Mouse (Mus musculus) stomach, postnatal 0 days (tissue): ENCODE results near the gene Camk2n2. TPM values are rescaled to one million over a fixed set of nuclear protein-coding genes. Genes with fewer than 3 reads are reported as not detected.

ENCODE experiments used
- ATAC-seq: fragments of 200-750 bp; cut with Nextera tagmentation; 2 replicates; pipeline ENCODE4 v1.8.0; 2017; ENCODE audit not compliant: low FRiP score, low TSS enrichment
- DNase-seq: peaks from one replicate; pipeline ENCODE4 v3.0.0-alpha.2; 2016; ENCODE audit warnings: low spot score
- H3K27ac ChIP-seq: fragments of 300-500 bp; sonication (generic); replicated peaks from 2 replicates; pipeline ENCODE4 v1.5.1; 2014; ENCODE audit warnings: mild to moderate bottlenecking, control low read depth
- H3K27me3 ChIP-seq: fragments of 300-500 bp; sonication (generic); 2 replicates; pipeline ENCODE4 v1.6.1; 2014; ENCODE audit warnings: low read length; ENCODE audit not compliant: control insufficient read depth, insufficient read depth
- H3K36me3 ChIP-seq: fragments of 300-500 bp; sonication (generic); 2 replicates; pipeline ENCODE4 v1.6.1; 2014; ENCODE audit warnings: low read length, mixed read lengths; ENCODE audit not compliant: control insufficient read depth, insufficient read depth
- H3K4me1 ChIP-seq: fragments of 300-500 bp; sonication (generic); replicated peaks from 2 replicates; pipeline ENCODE4 v1.6.1; 2014; ENCODE audit warnings: antibody characterized with exemption; ENCODE audit not compliant: control insufficient read depth, insufficient read depth
- H3K4me2 ChIP-seq: fragments of 300-500 bp; sonication (generic); replicated peaks from 2 replicates; pipeline ENCODE4 v1.6.1; 2014; ENCODE audit warnings: low read depth, mild to moderate bottlenecking, control low read depth, moderate library complexity
- H3K4me3 ChIP-seq: fragments of 300-500 bp; sonication (generic); 2 replicates; pipeline ENCODE4 v1.5.1; 2014; ENCODE audit warnings: low read depth, low read length, control low read depth
- H3K9ac ChIP-seq: fragments of 300-500 bp; sonication (generic); 2 replicates; pipeline ENCODE4 v1.6.1; 2014; ENCODE audit warnings: mild to moderate bottlenecking, low read length, control low read depth, mixed read lengths
- H3K9me3 ChIP-seq: fragments of 300-500 bp; sonication (generic); 2 replicates; pipeline ENCODE4 v1.6.1; 2016; ENCODE audit warnings: low read length; ENCODE audit not compliant: control insufficient read depth
- CTCF ChIP-seq: IDR thresholded peaks from 2 replicates; pipeline ENCODE4 v1.5.1; 2016; ENCODE audit warnings: antibody characterized with exemption, low read depth, mild to moderate bottlenecking, moderate library complexity
- EP300 ChIP-seq: optimal IDR thresholded peaks from 2 replicates; pipeline ENCODE3; 2016; ENCODE audit warnings: antibody characterized with exemption
- WGBS: fragments of 180-500 bp; shearing (Covaris S2); extraction: QIAGEN DNeasy Blood & Tissue Kit; methylation state at CpG from one replicate; pipeline ENCODE4 v1.1.7; 2014; 5-methylcytosine and 5-hydroxymethylcytosine counted together
- microRNA counts: library from miRNA; unstranded; fragments of <30 nt; microRNA quantifications from one replicate; lab custom pipeline; 2015
- microRNA-seq: library from miRNA; unstranded; fragments of <30 nt; microRNA quantifications from one replicate; pipeline ENCODE4, GENCODE M21; 2016
- polyA plus RNA-seq: library from polyadenylated mRNA; unstranded; fragments of >200 nt; fragmentation: Nextera tagmentation; extraction: Ambion mirVana; gene quantifications from 2 replicates; pipeline ENCODE4 v1.2.1, GENCODE M21; 2015

The Camk2n2 gene
- polyA plus RNA-seq, 1 experiment from 2014 or later = 1.2 TPM

DNA sequence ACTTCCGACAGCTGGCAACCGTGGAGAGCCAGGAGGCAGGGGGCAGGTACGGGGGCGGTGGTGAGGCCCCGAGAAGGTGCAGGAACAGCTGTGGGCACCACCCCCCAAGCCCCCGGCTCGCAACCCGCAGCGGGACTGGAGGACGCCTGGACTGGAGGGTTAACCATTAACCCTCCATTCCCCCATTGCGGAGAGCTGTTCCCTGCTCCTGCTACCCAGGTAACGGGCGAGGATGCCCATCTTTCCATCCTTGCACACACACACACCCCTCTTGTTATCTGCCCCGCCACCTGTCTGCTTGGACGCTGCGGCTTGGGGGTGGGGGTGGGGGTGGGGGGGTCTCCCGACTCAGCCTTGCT, 30.4 kb downstream of the Camk2n2 start:
- Histone ChIP-seq H3K27ac (no peak overlapping the region), H3K4me2 (peak overlapping the region; percentile 79), H3K9ac (no peak overlapping the region), H3K4me3 (peak overlapping the region; percentile 48), H3K36me3 (no peaks in the 10 kb centered on the region), H3K4me1 (no peaks in the 10 kb centered on the region; the same call in 1 of the 2 replicates), H3K27me3 (peaks cover 5% of the 10 kb centered on the region; the same call in 1 of the 2 replicates), H3K9me3 (no peaks in the 10 kb centered on the region)
- DNase-seq = no peak
- peak; percentile 27 for ATAC-seq
- no peak for TF ChIP-seq EP300
- TF ChIP-seq CTCF = no peak
- 1% methylated on average over 17 of the region's 17 CpGs for WGBS

DNA sequence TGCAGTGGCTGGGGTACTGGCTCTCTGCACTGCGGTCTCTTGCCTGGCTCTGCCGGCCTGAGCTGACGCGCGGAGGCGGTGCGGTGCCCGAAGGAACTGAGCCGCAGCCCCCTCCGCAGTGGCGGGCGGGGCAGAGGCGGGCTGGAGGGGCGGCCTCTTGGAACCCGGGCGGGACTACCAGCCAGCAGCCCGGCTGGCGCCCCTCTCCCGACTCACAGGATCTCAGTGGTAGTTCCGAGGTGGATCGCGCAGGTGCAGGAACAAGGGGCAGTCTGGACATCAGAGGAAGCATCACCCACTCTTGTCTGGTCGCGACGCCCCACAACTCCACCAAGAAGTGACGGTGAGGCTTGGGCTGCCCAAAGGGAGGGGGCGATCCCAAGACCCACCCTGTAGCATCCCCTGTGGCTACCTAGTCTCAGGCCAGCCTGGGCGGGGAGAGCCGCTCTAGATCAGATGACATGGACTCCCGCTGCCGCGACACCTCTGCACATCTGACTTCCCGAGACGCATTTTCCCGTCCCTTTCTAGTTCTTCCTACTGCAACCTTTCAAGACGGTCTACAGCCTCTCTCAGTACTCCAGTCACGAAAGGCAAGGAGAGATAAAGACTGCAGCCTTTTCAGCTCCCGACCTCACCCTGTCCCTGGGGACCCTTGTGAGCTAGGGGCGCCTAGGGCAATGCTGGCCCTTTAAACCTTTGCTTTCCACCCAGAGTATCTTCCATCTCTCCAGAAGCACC, 31.0 kb downstream of the Camk2n2 start:
- ATAC-seq (peak; percentile 72), DNase-seq (peak; percentile 48)
- Histone ChIP-seq H3K4me3 (peak overlapping the region; percentile 48), H3K36me3 (no peaks in the 10 kb centered on the region), H3K27me3 (peaks cover 5% of the 10 kb centered on the region; the same call in 1 of the 2 replicates), H3K9ac (peak overlapping the region; percentile 45), H3K4me2 (peak overlapping the region; percentile 79), H3K4me1 (no peaks in the 10 kb centered on the region; the same call in 1 of the 2 replicates), H3K27ac (no peak overlapping the region), H3K9me3 (no peaks in the 10 kb centered on the region)
- 1% methylated on average over 31 of the region's 39 CpGs for WGBS
- TF ChIP-seq CTCF = no peak; the same call in 1 of the 2 replicates
- TF ChIP-seq EP300 = no peak

DNA sequence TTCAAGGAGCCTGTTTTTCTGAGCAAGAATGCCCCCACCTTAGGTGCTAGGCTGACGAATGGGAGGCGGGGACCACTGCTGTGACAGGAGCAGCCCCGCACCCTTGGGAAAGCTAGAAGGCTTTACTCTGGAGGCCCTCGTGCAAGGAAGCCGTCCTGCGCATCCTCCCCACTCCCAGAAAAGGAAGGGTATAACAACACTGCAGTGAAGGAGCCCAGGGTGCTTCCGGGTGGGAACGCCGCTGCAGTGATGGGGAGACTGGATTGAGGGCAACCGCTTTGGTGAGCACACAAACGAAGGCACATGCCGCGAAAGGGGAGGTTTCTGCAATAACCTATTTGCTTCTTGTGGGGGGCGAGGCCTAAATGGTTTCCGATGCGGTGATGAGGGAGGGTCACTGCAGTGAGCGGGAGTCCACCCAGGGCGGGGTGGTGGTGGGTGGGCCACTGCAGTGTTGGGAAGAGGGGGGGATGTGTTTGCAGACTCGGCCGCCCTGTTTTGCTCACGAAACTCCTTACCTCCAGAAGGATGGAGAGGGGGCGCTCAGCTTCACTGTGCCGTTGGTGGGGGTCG, 31.6 kb downstream of the Camk2n2 start, which contains the start of gene Vwa5b2:
Gene Vwa5b2 (plus strand): TSS at position 106 of the 573 bp plus-strand sequence.
- H3K36me3 ChIP-seq = no peaks in the 10 kb centered on the region
- no peaks in the 10 kb centered on the region for H3K9me3 ChIP-seq
- DNase-seq (no peak), ATAC-seq (no peak; the same call in 1 of the 2 replicates)
- WGBS = under 1% methylated on average over 24 of the region's 24 CpGs
- peak within 1 kb of the TSS; percentile 45 for H3K9ac ChIP-seq
- H3K4me3 ChIP-seq = peak within 1 kb of the TSS; percentile 48
- peak within 1 kb of the TSS; percentile 79 for H3K4me2 ChIP-seq
- no peak for TF ChIP-seq CTCF
- no peak within 1 kb of the TSS for H3K27ac ChIP-seq
- no peaks in the 10 kb centered on the region; the same call in 1 of the 2 replicates for H3K4me1 ChIP-seq
- peaks cover 5% of the 10 kb centered on the region; the same call in 1 of the 2 replicates for H3K27me3 ChIP-seq

MicroRNA genes within 50 kb of the gene (microRNA counts, 519-probe panel; counts per million panel counts)
- microRNA mmu-miR-1224 (lab: Ali Mortazavi, UCI) = 3,467 counts per million, percentile 17 among the panel's probes with 10 or more counts

Small RNA genes within 50 kb of the gene (microRNA-seq; reads per million reads assigned to microRNA genes)
- gene Mir1224 = 9.0 reads per million, percentile 14 among the genes with 10 or more reads in this experiment

Other genes starting within 250 kb of the Camk2n2 start
- 15.9 and 19.3 TPM in 2 replicates for gene Abcc5, start 194.9 kb downstream of the Camk2n2 start, polyA plus RNA-seq
- gene Eif2b5, start 122.5 kb downstream of the Camk2n2 start, polyA plus RNA-seq = 58.2 and 58.7 TPM in 2 replicates
- gene Dvl3, start 104.3 kb downstream of the Camk2n2 start, polyA plus RNA-seq = 8.7 and 10.0 TPM in 2 replicates
- gene Ap2m1, start 85.8 kb downstream of the Camk2n2 start, polyA plus RNA-seq = 332 and 349 TPM in 2 replicates
- 31.0 and 33.0 TPM in 2 replicates for gene Abcf3, start 72.7 kb downstream of the Camk2n2 start, polyA plus RNA-seq
- 1.3 and 2.1 TPM in 2 replicates for gene Vwa5b2, start 31.8 kb downstream of the Camk2n2 start, polyA plus RNA-seq
- gene Eef1akmt4, start 9.7 kb downstream of the Camk2n2 start, polyA plus RNA-seq = 19.2 and 21.4 TPM in 2 replicates
- gene Gm49333, start 9.7 kb downstream of the Camk2n2 start, polyA plus RNA-seq = not detected in 2 replicates
- 24.5 and 25.8 TPM in 2 replicates for gene Alg3, start 9.6 kb downstream of the Camk2n2 start, polyA plus RNA-seq
- gene Ece2, start 8.5 kb upstream of the Camk2n2 start, polyA plus RNA-seq = 0.61 and 0.89 TPM in 2 replicates
- 172 and 177 TPM in 2 replicates for gene Psmd2, start 30.4 kb upstream of the Camk2n2 start, polyA plus RNA-seq
- gene Eif4g1, start 47.0 kb upstream of the Camk2n2 start, polyA plus RNA-seq = 83.8 and 86.1 TPM in 2 replicates
- 6.7 and 7.0 TPM in 2 replicates for gene Fam131a, start 72.0 kb upstream of the Camk2n2 start, polyA plus RNA-seq
- 59.5 and 60.4 TPM in 2 replicates for gene Polr2h, start 96.4 kb upstream of the Camk2n2 start, polyA plus RNA-seq
- gene Clcn2, start 96.5 kb upstream of the Camk2n2 start, polyA plus RNA-seq = 8.4 and 10.7 TPM in 2 replicates
- 2.9 and 3.9 TPM in 2 replicates for gene Chrd, start 111.8 kb upstream of the Camk2n2 start, polyA plus RNA-seq
- 0.40 and 0.42 TPM in 2 replicates for gene Thpo, start 113.2 kb upstream of the Camk2n2 start, polyA plus RNA-seq